ENCODE assay signal across 11 mouse cellular contexts in genomic region chr4:43759571-43760418, GRCm38 (mm10). TPM values are rescaled to one million over a fixed set of nuclear protein-coding genes. Genes with fewer than 3 reads are reported as not detected.
DNase-seq lines count a peak whose midpoint lies in the region; ATAC-seq and TF ChIP-seq lines count a peak whose summit lies in the region.
"Had no signal": no experiment of that assay in that cellular context is flagged by ENCODE, and none has a peak within 500 bp of the region (broad histone marks: within the 10 kb centered on the region; RNA-seq: fewer than 3 reads in every experiment).

No protein-coding gene starts in this region.

- H3K4me1 ChIP-seq in heart, adult 2 months (ENCODE audit: control insufficient read depth, insufficient read depth, low read length), result peaks cover 9% of the 10 kb centered on the region
- peaks cover 23% of the 10 kb centered on the region for H3K4me1 ChIP-seq in heart, embryonic 12.5 days (replicated peaks)
- H3K4me1 ChIP-seq in embryonic facial prominence, embryonic 10.5 days, result peaks cover 15% of the 10 kb centered on the region
- H3K4me1 ChIP-seq in liver, embryonic 11.5 days (replicated peaks; ENCODE audit: control insufficient read depth, insufficient read depth, low read length), result no peaks in the 10 kb centered on the region

- no peak for TF ChIP-seq CTCF in heart, adult 2 months (IDR thresholded peaks at IDR 0.05)

- peak in 1 of 2 experiments; percentile 44 for DNase-seq in heart, adult 2 months
- peak; percentile 58 for DNase-seq in embryonic facial prominence, embryonic 10.5 days (ENCODE audit: low spot score)
- peak; percentile 2 to 20 for DNase-seq in layer of hippocampus, adult 18-20 months (ENCODE audit: low spot score in 2 of 2)
- peak; percentile 48 for DNase-seq in lung, postnatal 25 days (ENCODE audit: low spot score)
- DNase-seq in retina, embryonic 14.5 days (ENCODE audit: low spot score), result no peak
- no peak for DNase-seq in cerebellum, postnatal 25 days
- no peak for DNase-seq in liver, embryonic 11.5 days (ENCODE audit: low spot score)

- no peak overlapping the region for H3K4me3 ChIP-seq in heart, adult 2 months
- H3K4me3 ChIP-seq in heart, embryonic 12.5 days, result no peak overlapping the region
- no peak overlapping the region for H3K4me3 ChIP-seq in embryonic facial prominence, embryonic 10.5 days
- no peak overlapping the region for H3K4me3 ChIP-seq in liver, embryonic 11.5 days (ENCODE audit: low read depth, low read length)
- H3K4me3 ChIP-seq: embryonic facial prominence, embryonic 12.5 days had no signal

- peaks cover 6% of the 10 kb centered on the region; the same call in 1 of the 2 replicates for H3K9me3 ChIP-seq in heart, embryonic 12.5 days (replicated peaks)
- no peaks in the 10 kb centered on the region for H3K9me3 ChIP-seq in embryonic facial prominence, embryonic 10.5 days
- no peaks in the 10 kb centered on the region for H3K9me3 ChIP-seq in liver, embryonic 11.5 days (ENCODE audit: control insufficient read depth, low read length)
- H3K9me3 ChIP-seq: embryonic facial prominence, embryonic 12.5 days had no signal

- no peak for TF ChIP-seq POLR2A in heart, adult 2 months (IDR thresholded peaks at IDR 0.05; ENCODE audit: insufficient read depth, low read depth, low read length)

- H3K9ac ChIP-seq in heart, adult 2 months (ENCODE audit: low read depth, low read length), result no peak overlapping the region
- no peak overlapping the region for H3K9ac ChIP-seq in heart, embryonic 12.5 days
- no peak overlapping the region for H3K9ac ChIP-seq in liver, embryonic 11.5 days (ENCODE audit: low read depth, low read length)
- H3K9ac ChIP-seq: embryonic facial prominence, embryonic 12.5 days had no signal

- no peak for ATAC-seq in heart, embryonic 12.5 days (ENCODE audit: insufficient number of reproducible peaks, low FRiP score)
- no peak for ATAC-seq in liver, embryonic 11.5 days (replicated peaks; ENCODE audit: low FRiP score)

- no peaks in the 10 kb centered on the region for H3K79me2 ChIP-seq in heart, adult 2 months (replicated peaks; ENCODE audit: control insufficient read depth, insufficient read depth, low read length)

- no peaks in the 10 kb centered on the region for H3K36me3 ChIP-seq in heart, adult 2 months (ENCODE audit: control insufficient read depth, insufficient read depth, low read length)
- no peaks in the 10 kb centered on the region for H3K36me3 ChIP-seq in heart, embryonic 12.5 days
- H3K36me3 ChIP-seq in embryonic facial prominence, embryonic 10.5 days (replicated peaks), result no peaks in the 10 kb centered on the region
- H3K36me3 ChIP-seq in liver, embryonic 11.5 days (ENCODE audit: control insufficient read depth, insufficient read depth, low read length), result no peaks in the 10 kb centered on the region
- H3K36me3 ChIP-seq: embryonic facial prominence, embryonic 12.5 days had no signal

- peak overlapping the region; percentile 29 for H3K27ac ChIP-seq in heart, adult 2 months
- no peak overlapping the region for H3K27ac ChIP-seq in heart, embryonic 12.5 days (ENCODE audit: poor library complexity, severe bottlenecking)
- peak overlapping the region; percentile 59 for H3K27ac ChIP-seq in embryonic facial prominence, embryonic 10.5 days (replicated peaks)
- H3K27ac ChIP-seq in liver, embryonic 11.5 days (ENCODE audit: low read depth, low read length), result no peak overlapping the region
- H3K27ac ChIP-seq: embryonic facial prominence, embryonic 12.5 days had no signal

- no peaks in the 10 kb centered on the region for H3K27me3 ChIP-seq in heart, adult 2 months (ENCODE audit: control insufficient read depth, insufficient read depth, low read length)
- no peaks in the 10 kb centered on the region for H3K27me3 ChIP-seq in heart, embryonic 12.5 days (replicated peaks)
- H3K27me3 ChIP-seq in embryonic facial prominence, embryonic 10.5 days (replicated peaks; ENCODE audit: low read depth, poor library complexity, severe bottlenecking), result no peaks in the 10 kb centered on the region
- no peaks in the 10 kb centered on the region for H3K27me3 ChIP-seq in liver, embryonic 11.5 days (replicated peaks; ENCODE audit: control insufficient read depth, insufficient read depth, low read length)
- H3K27me3 ChIP-seq: embryonic facial prominence, embryonic 12.5 days had no signal

- 65% methylated on average over 21 of the region's 21 CpGs for WGBS in heart, adult 2 months
- 74% methylated on average over 21 of the region's 21 CpGs for WGBS in heart, embryonic 12.5 days
- WGBS in embryonic facial prominence, embryonic 10.5 days, result 61% methylated on average over 21 of the region's 21 CpGs
- 84% methylated on average over 21 of the region's 21 CpGs for WGBS in liver, embryonic 11.5 days

- no peak overlapping the region for H3K4me2 ChIP-seq in heart, embryonic 12.5 days
- H3K4me2 ChIP-seq in liver, embryonic 11.5 days, result no peak overlapping the region
- H3K4me2 ChIP-seq: embryonic facial prominence, embryonic 12.5 days had no signal

- intact Hi-C loops in heart, adult 2 months (cut with DNase I), result no loop called here

- no peak for TF ChIP-seq EP300 in heart, adult 2 months (IDR thresholded peaks at IDR 0.05; ENCODE audit: insufficient read depth, low read depth, low read length)

RNA-seq across cellular contexts. Expression of gene Olfr159, which starts 11.0 kb away (rescaled TPM):
- total RNA-seq in heart, adult 2 months (2021), result not detected
- polyA plus RNA-seq in heart, adult 2 months (2012; rRNA removed), result not detected in 2 replicates
- polyA plus RNA-seq in heart, embryonic 12.5 days (2016; fragmentation: Nextera tagmentation; extraction: Ambion mirVana), result not detected in 2 replicates
- not detected in 2 replicates for polyA plus RNA-seq in embryonic facial prominence, embryonic 10.5 days (2016; fragmentation: Nextera tagmentation; extraction: Ambion mirVana)
- not detected for total RNA-seq in layer of hippocampus, adult 18-20 months (2021)
- not detected in 2 replicates for polyA plus RNA-seq in liver, embryonic 11.5 days (2014; fragmentation: Nextera tagmentation; extraction: Ambion mirVana)
- total RNA-seq: megakaryocyte, adult 5-6 weeks had no signal
- polyA plus RNA-seq: embryonic facial prominence, embryonic 12.5 days; intestine, embryonic 14.5 days had no signal

RNA-seq across cellular contexts. Expression of gene Spaar, which starts 30.0 kb away (rescaled TPM):
- total RNA-seq in heart, adult 2 months (2021), result 1 to 10 TPM; 4.4 to 4.8 TPM
- 5.2 and 7.8 TPM in 2 replicates for polyA plus RNA-seq in heart, adult 2 months (2012; rRNA removed)
- 0.15 and 0.35 TPM in 2 replicates for polyA plus RNA-seq in heart, embryonic 12.5 days (2016; fragmentation: Nextera tagmentation; extraction: Ambion mirVana)
- polyA plus RNA-seq in embryonic facial prominence, embryonic 10.5 days (2016; fragmentation: Nextera tagmentation; extraction: Ambion mirVana), result 0.06 TPM in 1 of 2 replicates, not detected in the other
- total RNA-seq in layer of hippocampus, adult 18-20 months (2021), result 1 to 10 TPM in 1 of 2 experiments, under 1 TPM in 1; 0.58 to 1.3 TPM
- polyA plus RNA-seq in liver, embryonic 11.5 days (2014; fragmentation: Nextera tagmentation; extraction: Ambion mirVana), result 0.13 TPM in 1 of 2 replicates, not detected in the other
- total RNA-seq: megakaryocyte, adult 5-6 weeks had no signal
- polyA plus RNA-seq: embryonic facial prominence, embryonic 12.5 days had no signal

RNA-seq across cellular contexts. Expression of gene Hrct1, which starts 32.8 kb away (rescaled TPM):
- total RNA-seq in heart, adult 2 months (2021), result 1 to 10 TPM; 4.0 to 4.7 TPM
- polyA plus RNA-seq in heart, adult 2 months (2012; rRNA removed), result 8.8 and 10.7 TPM in 2 replicates
- 0.96 and 1.0 TPM in 2 replicates for polyA plus RNA-seq in heart, embryonic 12.5 days (2016; fragmentation: Nextera tagmentation; extraction: Ambion mirVana)
- polyA plus RNA-seq in embryonic facial prominence, embryonic 10.5 days (2016; fragmentation: Nextera tagmentation; extraction: Ambion mirVana), result 0.14 TPM in 1 of 2 replicates, not detected in the other
- 1 to 10 TPM in 1 of 2 experiments, under 1 TPM in 1; 0.79 to 1.6 TPM for total RNA-seq in layer of hippocampus, adult 18-20 months (2021)
- 0.25 and 0.45 TPM in 2 replicates for polyA plus RNA-seq in liver, embryonic 11.5 days (2014; fragmentation: Nextera tagmentation; extraction: Ambion mirVana)
- total RNA-seq: megakaryocyte, adult 5-6 weeks had no signal

RNA-seq across cellular contexts. Expression of gene Olfr71, which starts 49.7 kb away (rescaled TPM):
- total RNA-seq in heart, adult 2 months (2021), result not detected
- polyA plus RNA-seq in heart, adult 2 months (2012; rRNA removed), result not detected in 2 replicates
- polyA plus RNA-seq in heart, embryonic 12.5 days (2016; fragmentation: Nextera tagmentation; extraction: Ambion mirVana), result not detected in 2 replicates
- not detected in 2 replicates for polyA plus RNA-seq in embryonic facial prominence, embryonic 10.5 days (2016; fragmentation: Nextera tagmentation; extraction: Ambion mirVana)
- total RNA-seq in layer of hippocampus, adult 18-20 months (2021), result not detected
- not detected in 2 replicates for polyA plus RNA-seq in liver, embryonic 11.5 days (2014; fragmentation: Nextera tagmentation; extraction: Ambion mirVana)
- total RNA-seq: megakaryocyte, adult 5-6 weeks had no signal
- polyA plus RNA-seq: intestine, embryonic 14.5 days had no signal

RNA-seq across cellular contexts. Expression of gene Olfr70, which starts 59.2 kb away (rescaled TPM):
- total RNA-seq in heart, adult 2 months (2021), result not detected
- polyA plus RNA-seq in heart, adult 2 months (2012; rRNA removed), result not detected in 2 replicates
- not detected in 2 replicates for polyA plus RNA-seq in heart, embryonic 12.5 days (2016; fragmentation: Nextera tagmentation; extraction: Ambion mirVana)
- 0.07 TPM in 1 of 2 replicates, not detected in the other for polyA plus RNA-seq in embryonic facial prominence, embryonic 10.5 days (2016; fragmentation: Nextera tagmentation; extraction: Ambion mirVana)
- total RNA-seq in layer of hippocampus, adult 18-20 months (2021), result not detected
- not detected in 2 replicates for polyA plus RNA-seq in liver, embryonic 11.5 days (2014; fragmentation: Nextera tagmentation; extraction: Ambion mirVana)
- total RNA-seq: megakaryocyte, adult 5-6 weeks had no signal
- polyA plus RNA-seq: embryonic facial prominence, embryonic 12.5 days; intestine, embryonic 14.5 days had no signal

Comparison
In these comparisons a context has a peak if more than half of its experiments do, and no peak if none do; other contexts are left out.
1. H3K27ac ChIP-seq: peak in heart, adult 2 months (single experiment) and embryonic facial prominence, embryonic 10.5 days (single experiment); none in heart, embryonic 12.5 days (single experiment) and liver, embryonic 11.5 days (single experiment).
2. DNase-seq: peak in embryonic facial prominence, embryonic 10.5 days (single experiment), layer of hippocampus, adult 18-20 months (2 of 2) and lung, postnatal 25 days (single experiment); none in retina, embryonic 14.5 days (single experiment), cerebellum, postnatal 25 days (0 of 2) and liver, embryonic 11.5 days (single experiment).